Mouse (Mus musculus): ENCODE results near the gene Nadk. TPM values are rescaled to one million over a fixed set of nuclear protein-coding genes. Genes with fewer than 3 reads are reported as not detected.

Gene Nadk
- polyA plus RNA-seq (2017; shearing (Covaris generic)) = 100 to 1,000 TPM; 129 to 132 TPM

DNA sequence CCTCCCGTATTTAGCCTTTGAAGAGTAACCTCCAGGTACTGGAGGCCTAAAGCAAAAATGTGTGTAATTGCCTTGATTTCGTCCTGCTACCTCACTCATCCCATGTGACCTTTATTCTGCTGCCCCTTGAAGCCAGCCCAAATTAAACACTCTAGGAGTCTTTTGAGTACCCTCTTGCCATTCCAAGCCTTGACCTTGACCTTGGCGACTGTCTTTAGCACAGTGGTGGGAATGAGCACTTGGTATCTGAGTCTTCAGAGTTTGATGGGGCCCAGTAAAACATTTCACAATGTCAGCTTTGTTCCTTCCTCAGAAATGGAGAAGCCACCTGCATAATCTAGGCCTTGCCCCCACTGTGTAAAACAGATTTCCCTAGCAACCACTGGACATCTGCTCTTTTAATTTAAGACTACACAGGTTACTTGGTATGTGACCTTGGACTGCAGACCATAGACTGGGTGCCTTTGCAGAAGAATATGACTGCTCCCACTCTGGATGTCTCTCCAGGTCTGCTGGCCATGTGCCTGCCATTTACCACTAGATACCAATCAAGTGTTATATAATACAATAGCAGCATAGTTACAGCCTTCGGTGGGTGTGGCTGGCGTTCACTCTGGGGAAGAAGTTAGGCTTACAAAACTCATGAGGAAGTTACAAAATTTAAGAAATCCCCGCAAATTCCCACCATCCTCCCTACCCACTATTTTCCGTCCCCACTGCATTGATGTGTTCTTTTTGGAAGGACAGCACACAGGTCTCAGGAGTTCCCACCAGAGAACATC lies at the start of gene Nadk:
Nadk (plus strand) TSS at position 718 of the 782 bp plus-strand sequence.

GRCm38 (mm10) chr4:155601091-155601996 lies 39.2 kb downstream of the Nadk start, which contains the start of gene Slc35e2:
Gene Slc35e2, plus strand, starts transcription at chr4:155601416.

DNA sequence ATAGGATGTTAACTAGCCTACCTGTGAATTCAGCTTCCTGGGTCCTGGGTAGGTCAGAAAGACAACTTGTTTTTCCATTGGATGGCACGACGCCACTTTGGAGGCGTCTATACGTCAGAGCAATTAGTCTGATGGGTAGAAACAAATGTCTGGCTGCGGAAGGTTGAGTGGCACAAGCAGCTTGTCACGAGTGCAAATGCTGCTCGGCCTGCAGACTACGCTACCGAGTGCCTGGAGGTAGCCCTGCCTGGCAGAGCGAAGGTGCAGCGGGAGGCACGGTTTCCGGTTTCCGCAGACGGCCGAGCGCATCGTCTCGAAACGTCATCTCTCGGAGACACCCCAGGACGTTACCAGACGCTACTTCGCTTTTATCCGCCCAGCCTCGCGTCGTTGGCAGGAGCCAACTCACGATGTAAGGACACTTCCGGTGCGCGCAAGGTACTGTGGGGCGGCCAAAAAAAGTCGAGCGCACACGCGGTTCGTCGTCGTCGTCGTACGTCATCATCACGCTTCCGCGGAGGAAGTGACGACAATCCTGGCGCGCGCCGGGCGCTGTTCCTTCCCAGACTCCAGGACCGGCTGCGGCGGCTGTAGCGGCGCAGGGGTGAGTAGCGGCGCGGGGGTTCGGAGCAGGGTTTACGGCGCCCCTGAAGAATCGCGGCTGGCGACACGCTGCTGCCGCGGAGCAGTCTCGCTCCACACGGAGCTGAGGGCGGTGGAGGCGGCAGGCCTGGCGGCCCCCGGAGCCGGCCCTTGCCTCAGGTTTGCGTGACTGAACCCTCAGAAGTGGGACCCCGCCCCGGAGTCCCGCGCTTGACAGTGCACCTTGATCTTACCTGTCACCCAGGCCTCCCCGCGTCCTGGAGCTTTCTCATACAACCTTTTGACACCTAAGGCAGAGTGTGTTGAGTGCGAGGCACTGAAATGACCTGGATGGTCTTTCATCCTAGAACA lies 62.4 kb downstream of the Nadk start, which contains the start of gene Cdk11b:
Cdk11b (plus strand) TSS at position 517 of the 954 bp plus-strand sequence.

Other genes with a start within 250 kb of the Nadk start
- gene Prkcz, start 201.0 kb upstream of the Nadk start, polyA plus RNA-seq (2017; shearing (Covaris generic)) = 10 to 100 TPM; 33.8 to 46.7 TPM
- gene Gabrd, start 164.3 kb upstream of the Nadk start, polyA plus RNA-seq (2017; shearing (Covaris generic)) = 1 to 10 TPM in 1 of 2 experiments, under 1 TPM in 1; 0.46 to 2.0 TPM
- gene Cfap74, start 153.2 kb upstream of the Nadk start, polyA plus RNA-seq (2017; shearing (Covaris generic)) = 1 to 10 TPM in 1 of 2 experiments, under 1 TPM in 1; 0.86 to 3.1 TPM
- gene Tmem52, start 93.3 kb upstream of the Nadk start, polyA plus RNA-seq (2017; shearing (Covaris generic)) = not detected
- gene Gnb1, start 71.0 kb upstream of the Nadk start, polyA plus RNA-seq (2017; shearing (Covaris generic)) = 100 to 1,000 TPM; 372 to 422 TPM
- gene Slc35e2, start 39.0 kb downstream of the Nadk start, polyA plus RNA-seq (2017; shearing (Covaris generic)) = 10 to 100 TPM in 1 of 2 experiments, 1 to 10 TPM in 1; 9.9 to 12.0 TPM
- gene Cdk11b, start 62.5 kb downstream of the Nadk start, polyA plus RNA-seq (2017; shearing (Covaris generic)) = 100 to 1,000 TPM; 137 to 173 TPM
- gene Gm10563, start 83.0 kb downstream of the Nadk start, polyA plus RNA-seq (2017; shearing (Covaris generic)) = not detected
- under 1 TPM; 0.71 to 0.90 TPM for gene Mmp23, start 91.0 kb downstream of the Nadk start, polyA plus RNA-seq (2017; shearing (Covaris generic))
- 10 to 100 TPM; 42.2 to 82.6 TPM for gene Mib2, start 106.8 kb downstream of the Nadk start, polyA plus RNA-seq (2017; shearing (Covaris generic))
- gene Fndc10, start 132.0 kb downstream of the Nadk start, polyA plus RNA-seq (2017; shearing (Covaris generic)) = 10 to 100 TPM; 11.3 to 18.9 TPM
- gene Ssu72, start 142.4 kb downstream of the Nadk start, polyA plus RNA-seq (2017; shearing (Covaris generic)) = 100 to 1,000 TPM; 152 to 154 TPM
- under 1 TPM; 0.84 to 0.94 TPM for gene Tmem240, start 172.4 kb downstream of the Nadk start, polyA plus RNA-seq (2017; shearing (Covaris generic))
- 10 to 100 TPM; 70.7 to 72.2 TPM for gene Atad3a, start 198.7 kb downstream of the Nadk start, polyA plus RNA-seq (2017; shearing (Covaris generic))
- 1 to 10 TPM in 1 of 2 experiments, under 1 TPM in 1; 0.25 to 2.2 TPM for gene Vwa1, start 212.3 kb downstream of the Nadk start, polyA plus RNA-seq (2017; shearing (Covaris generic))
- under 1 TPM in 1 of 2 experiments, not detected in 1; 0.05 TPM for gene Tmem88b, start 223.5 kb downstream of the Nadk start, polyA plus RNA-seq (2017; shearing (Covaris generic))
- gene Ankrd65, start 228.1 kb downstream of the Nadk start, polyA plus RNA-seq (2017; shearing (Covaris generic)) = 1 to 10 TPM in 1 of 2 experiments, not detected in 1; 2.5 TPM
- 100 to 1,000 TPM; 104 to 112 TPM for gene Mrpl20, start 240.5 kb downstream of the Nadk start, polyA plus RNA-seq (2017; shearing (Covaris generic))

Measured in inflammation-experienced regulatory T-cells (primary cell).